Mouse (Mus musculus) heart, embryonic 15.5 days (tissue): ENCODE measurements around the gene Khdrbs1. TPM values are rescaled to one million over a fixed set of nuclear protein-coding genes. Genes with fewer than 3 reads are reported as not detected.

ENCODE experiments used
- ATAC-seq: fragments of 200-750 bp; cut with Nextera tagmentation; replicated peaks from 2 replicates; pipeline ENCODE4 v1.8.0; 2017; ENCODE audit warnings: low read depth, moderate TSS enrichment; ENCODE audit not compliant: insufficient number of reproducible peaks, insufficient read depth, low FRiP score
- H3K27ac ChIP-seq: fragments of 300-500 bp; sonication (generic); 2 replicates; pipeline ENCODE4 v1.5.1; 2015; ENCODE audit warnings: mild to moderate bottlenecking, inconsistent platforms
- H3K27me3 ChIP-seq: fragments of 300-500 bp; sonication (generic); 2 replicates; pipeline ENCODE4 v1.6.1; 2015; ENCODE audit warnings: inconsistent platforms
- H3K36me3 ChIP-seq: fragments of 300-500 bp; sonication (generic); 2 replicates; pipeline ENCODE4 v1.6.1; 2015; ENCODE audit warnings: mild to moderate bottlenecking, inconsistent platforms
- H3K4me1 ChIP-seq: fragments of 300-500 bp; sonication (generic); replicated peaks from 2 replicates; pipeline ENCODE4 v1.6.1; 2015; ENCODE audit warnings: inconsistent platforms
- H3K4me2 ChIP-seq: fragments of 300-500 bp; sonication (generic); 2 replicates; pipeline ENCODE4 v1.6.1; 2015; ENCODE audit warnings: inconsistent platforms, mild to moderate bottlenecking, moderate library complexity
- H3K4me3 ChIP-seq: fragments of 300-500 bp; sonication (generic); 2 replicates; pipeline ENCODE4 v1.5.1; 2015; ENCODE audit warnings: mild to moderate bottlenecking, inconsistent platforms
- H3K9ac ChIP-seq: fragments of 300-500 bp; sonication (generic); 2 replicates; pipeline ENCODE4 v1.6.1; 2015; ENCODE audit warnings: mild to moderate bottlenecking, inconsistent platforms
- H3K9me3 ChIP-seq: fragments of 300-500 bp; sonication (generic); replicated peaks from 2 replicates; pipeline ENCODE4 v1.6.1; 2016; ENCODE audit warnings: inconsistent platforms
- WGBS: fragments of 180-500 bp; shearing (Covaris S2); methylation state at CpG from one replicate; pipeline ENCODE4 v1.1.7; 2015; ENCODE audit warnings: mixed read lengths; 5-methylcytosine and 5-hydroxymethylcytosine counted together
- polyA plus RNA-seq: library from polyadenylated mRNA; unstranded; fragments of >200 nt; fragmentation: Nextera tagmentation; extraction: Ambion mirVana; gene quantifications from 2 replicates; pipeline ENCODE4 v1.2.1, GENCODE M21; 2015

The Khdrbs1 gene
- polyA plus RNA-seq, result 64.8 and 73.1 TPM in 2 replicates

GRCm38 (mm10) chr4:129742232-129743009, at the start of gene Khdrbs1:
Gene Khdrbs1 (minus strand): TSS chr4:129742303.
- Histone ChIP-seq H3K4me1 (peaks cover 21% of the 10 kb centered on the region), H3K4me3 (peak within 1 kb of the TSS; percentile 89), H3K4me2 (peak within 1 kb of the TSS; percentile 71), H3K9me3 (no peaks in the 10 kb centered on the region), H3K36me3 (no peaks in the 10 kb centered on the region), H3K27ac (peak within 1 kb of the TSS; percentile 99), H3K27me3 (no peaks in the 10 kb centered on the region), H3K9ac (peak within 1 kb of the TSS; percentile 100)
- ATAC-seq, result peak; percentile 95
- WGBS, result under 1% methylated on average over 75 of the region's 76 CpGs

GRCm38 (mm10) chr4:129791399-129791798, 49.3 kb upstream of the Khdrbs1 start:
- H3K9me3 ChIP-seq, result no peaks in the 10 kb centered on the region
- H3K9ac ChIP-seq, result no peak overlapping the region
- WGBS, result 24% methylated on average over 1 of the region's 1 CpGs
- no peaks in the 10 kb centered on the region for H3K27me3 ChIP-seq
- no peak overlapping the region for H3K4me2 ChIP-seq
- H3K36me3 ChIP-seq, result no peaks in the 10 kb centered on the region
- no peak overlapping the region for H3K4me3 ChIP-seq
- peaks cover 30% of the 10 kb centered on the region for H3K4me1 ChIP-seq
- H3K27ac ChIP-seq, result no peak overlapping the region
- ATAC-seq, result no peak

GRCm38 (mm10) chr4:129790475-129790874, 48.4 kb upstream of the Khdrbs1 start:
- no peaks in the 10 kb centered on the region for H3K9me3 ChIP-seq
- H3K9ac ChIP-seq, result no peak overlapping the region
- peaks cover 21% of the 10 kb centered on the region for H3K4me1 ChIP-seq
- H3K27me3 ChIP-seq, result no peaks in the 10 kb centered on the region
- H3K36me3 ChIP-seq, result no peaks in the 10 kb centered on the region
- no peak overlapping the region for H3K27ac ChIP-seq
- H3K4me3 ChIP-seq, result no peak overlapping the region
- 74% methylated on average over 3 of the region's 3 CpGs for WGBS
- ATAC-seq, result no peak
- no peak overlapping the region for H3K4me2 ChIP-seq

GRCm38 (mm10) chr4:129789635-129790034, 47.5 kb upstream of the Khdrbs1 start:
- H3K27me3 ChIP-seq, result no peaks in the 10 kb centered on the region
- H3K4me3 ChIP-seq, result no peak overlapping the region
- no peak overlapping the region for H3K27ac ChIP-seq
- no peaks in the 10 kb centered on the region for H3K9me3 ChIP-seq
- ATAC-seq, result no peak
- H3K9ac ChIP-seq, result no peak overlapping the region
- H3K36me3 ChIP-seq, result no peaks in the 10 kb centered on the region
- 86% methylated on average over 2 of the region's 2 CpGs for WGBS
- peaks cover 12% of the 10 kb centered on the region for H3K4me1 ChIP-seq
- H3K4me2 ChIP-seq, result no peak overlapping the region

- Histone ChIP-seq H3K27ac (no peak overlapping the region), H3K9ac (no peak overlapping the region), H3K4me1 (0 out of 2 replicates have a peak, but pooled peaks cover 4% of the 10 kb centered on the region), H3K36me3 (no peaks in the 10 kb centered on the region), H3K9me3 (no peaks in the 10 kb centered on the region), H3K27me3 (no peaks in the 10 kb centered on the region), H3K4me3 (no peak overlapping the region), H3K4me2 (no peak overlapping the region)
- no peak for ATAC-seq
- WGBS, result 62% methylated on average over 8 of the region's 8 CpGs
Measured at GRCm38 (mm10) chr4:129788693-129789092, 46.6 kb upstream of the Khdrbs1 start.

- no peak overlapping the region for H3K9ac ChIP-seq
- H3K4me3 ChIP-seq, result no peak overlapping the region
- peaks cover 15% of the 10 kb centered on the region for H3K4me1 ChIP-seq
- H3K36me3 ChIP-seq, result no peaks in the 10 kb centered on the region
- whole genome bisulfite sequencing, result 0% methylated on average over 4 of the region's 4 CpGs
- H3K27ac ChIP-seq, result no peak overlapping the region
- no peak overlapping the region for H3K4me2 ChIP-seq
- H3K9me3 ChIP-seq, result no peaks in the 10 kb centered on the region
- no peaks in the 10 kb centered on the region for H3K27me3 ChIP-seq
- ATAC-seq, result no peak
Measured at GRCm38 (mm10) chr4:129785178-129785577, 43.1 kb upstream of the Khdrbs1 start.

GRCm38 (mm10) chr4:129783506-129783905, 41.4 kb upstream of the Khdrbs1 start:
- Histone ChIP-seq H3K4me3 (no peak overlapping the region), H3K9me3 (no peaks in the 10 kb centered on the region), H3K4me2 (no peak overlapping the region), H3K9ac (no peak overlapping the region), H3K4me1 (peaks cover 15% of the 10 kb centered on the region), H3K27ac (no peak overlapping the region), H3K36me3 (no peaks in the 10 kb centered on the region), H3K27me3 (no peaks in the 10 kb centered on the region)
- WGBS, result 83% methylated on average over 5 of the region's 5 CpGs
- ATAC-seq, result no peak

GRCm38 (mm10) chr4:129782857-129783331, 40.8 kb upstream of the Khdrbs1 start:
- peak overlapping the region; percentile 46; the same call in 1 of the 2 replicates for H3K27ac ChIP-seq
- no peaks in the 10 kb centered on the region for H3K9me3 ChIP-seq
- 45% methylated on average over 3 of the region's 3 CpGs for WGBS
- no peak overlapping the region for H3K4me3 ChIP-seq
- H3K4me1 ChIP-seq, result peaks cover 15% of the 10 kb centered on the region
- no peak overlapping the region for H3K9ac ChIP-seq
- no peaks in the 10 kb centered on the region for H3K27me3 ChIP-seq
- no peak for ATAC-seq
- no peak overlapping the region for H3K4me2 ChIP-seq
- H3K36me3 ChIP-seq, result no peaks in the 10 kb centered on the region

- H3K4me3 ChIP-seq, result no peak overlapping the region
- H3K27ac ChIP-seq, result peak overlapping the region; percentile 46
- peaks cover 15% of the 10 kb centered on the region for H3K4me1 ChIP-seq
- H3K9me3 ChIP-seq, result no peaks in the 10 kb centered on the region
- H3K4me2 ChIP-seq, result no peak overlapping the region
- H3K9ac ChIP-seq, result no peak overlapping the region
- ATAC-seq, result peak; percentile 70; the same call in 1 of the 2 replicates
- no peaks in the 10 kb centered on the region for H3K36me3 ChIP-seq
- 10% methylated on average over 4 of the region's 4 CpGs for WGBS
- no peaks in the 10 kb centered on the region for H3K27me3 ChIP-seq
Measured at GRCm38 (mm10) chr4:129781881-129782675, 40.0 kb upstream of the Khdrbs1 start.

GRCm38 (mm10) chr4:129771672-129772521, 29.8 kb upstream of the Khdrbs1 start:
- Histone ChIP-seq H3K4me1 (peaks cover 11% of the 10 kb centered on the region), H3K9ac (no peak overlapping the region), H3K4me3 (peak overlapping the region; percentile 24), H3K27ac (peak overlapping the region; percentile 37; the same call in 1 of the 2 replicates), H3K4me2 (peak overlapping the region; percentile 56), H3K36me3 (no peaks in the 10 kb centered on the region), H3K27me3 (peaks cover 7% of the 10 kb centered on the region; the same call in 1 of the 2 replicates), H3K9me3 (no peaks in the 10 kb centered on the region)
- WGBS, result 8% methylated on average over 21 of the region's 21 CpGs
- ATAC-seq, result peak; percentile 50; the same call in 1 of the 2 replicates
